Mouse (Mus musculus): ENCODE results near the gene Nit2. TPM values are rescaled to one million over a fixed set of nuclear protein-coding genes. Genes with fewer than 3 reads are reported as not detected.

Nit2 gene
- total RNA-seq, 1 experiment: 62.0 TPM

DNA sequence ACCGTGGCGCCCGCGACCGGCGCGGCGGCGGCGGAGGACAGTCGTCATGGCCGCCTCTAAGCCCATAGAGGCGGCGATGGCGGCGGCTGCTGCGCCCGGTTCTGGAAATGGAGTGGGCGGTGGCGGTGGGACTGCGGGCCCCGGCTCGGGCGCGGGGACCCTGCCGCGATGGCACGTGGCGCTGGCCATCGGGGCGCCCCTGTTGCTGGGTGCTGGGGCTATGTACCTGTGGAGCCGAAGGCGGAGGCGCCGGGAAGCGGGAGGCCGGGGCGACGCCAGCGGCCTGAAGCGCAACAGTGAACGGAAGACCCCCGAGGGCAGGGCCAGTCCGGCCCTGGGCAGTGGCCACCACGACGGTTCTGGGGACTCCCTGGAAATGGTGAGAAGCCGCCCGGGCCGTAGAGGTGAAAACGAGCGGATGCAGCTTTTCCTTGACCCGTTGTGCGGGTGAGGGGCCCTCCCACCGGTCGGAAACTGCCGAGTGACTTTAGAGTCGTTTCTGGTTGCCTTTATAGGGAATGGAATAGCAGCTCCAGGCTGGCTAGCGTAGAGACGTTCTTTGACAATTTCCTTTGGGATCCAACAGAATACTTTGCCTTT, 45.2 kb downstream of the Nit2 start:
- H3K36me3 ChIP-seq (ENCODE audit: control insufficient read depth, insufficient read depth, low read length, poor library complexity, severe bottlenecking): peaks cover 3% of the 10 kb centered on the region; the same call in 1 of the 2 replicates
- peaks cover 0 to 3% of the 10 kb centered on the region in 2 experiments; a peak in 1 of 4 replicates for H3K4me1 ChIP-seq (ENCODE audit: control insufficient read depth in 2 of 2, insufficient read depth in 2 of 2, low read length in 2 of 2, poor library complexity in 1 of 2)
- DNase-seq (ENCODE audit: low read depth, low spot score): no peak
- peak overlapping the region; percentile 77 for H3K27ac ChIP-seq (ENCODE audit: insufficient read depth, low read depth, low read length, poor library complexity, severe bottlenecking)
- peak overlapping the region; percentile 96 for H3K9ac ChIP-seq (ENCODE audit: insufficient read depth, low read depth, low read length, poor library complexity, severe bottlenecking)
- no peaks in the 10 kb centered on the region for H3K9me3 ChIP-seq (ENCODE audit: control insufficient read depth, insufficient read depth, low read depth, low read length)
- in situ Hi-C loops (cut with MboI; ENCODE audit: low sequenced_read_pairs in 2 of 2, unreplicated experiment in 2 of 2): no loop called here
- peak overlapping the region; percentile 92 to 95 for H3K4me3 ChIP-seq (ENCODE audit: insufficient read depth in 1 of 2, low read depth in 1 of 2, low read length in 2 of 2, poor library complexity in 1 of 2, severe bottlenecking in 1 of 2)
- no peak for TF ChIP-seq CHD2 (IDR thresholded peaks at IDR 0.05; ENCODE audit: low read depth, low read length)
- no peak for TF ChIP-seq MAFK (IDR thresholded peaks at IDR 0.05; ENCODE audit: insufficient read depth, low read depth, low read length)
- TF ChIP-seq HCFC1 (IDR thresholded peaks at IDR 0.05; ENCODE audit: borderline replicate concordance, insufficient read depth, low read length): no peak
- no peak for TF ChIP-seq ZC3H11A (IDR thresholded peaks at IDR 0.05; ENCODE audit: borderline replicate concordance, low read depth, low read length)
- TF ChIP-seq ZNF384 (IDR thresholded peaks at IDR 0.05; ENCODE audit: low read depth, low read length): no peak

DNA sequence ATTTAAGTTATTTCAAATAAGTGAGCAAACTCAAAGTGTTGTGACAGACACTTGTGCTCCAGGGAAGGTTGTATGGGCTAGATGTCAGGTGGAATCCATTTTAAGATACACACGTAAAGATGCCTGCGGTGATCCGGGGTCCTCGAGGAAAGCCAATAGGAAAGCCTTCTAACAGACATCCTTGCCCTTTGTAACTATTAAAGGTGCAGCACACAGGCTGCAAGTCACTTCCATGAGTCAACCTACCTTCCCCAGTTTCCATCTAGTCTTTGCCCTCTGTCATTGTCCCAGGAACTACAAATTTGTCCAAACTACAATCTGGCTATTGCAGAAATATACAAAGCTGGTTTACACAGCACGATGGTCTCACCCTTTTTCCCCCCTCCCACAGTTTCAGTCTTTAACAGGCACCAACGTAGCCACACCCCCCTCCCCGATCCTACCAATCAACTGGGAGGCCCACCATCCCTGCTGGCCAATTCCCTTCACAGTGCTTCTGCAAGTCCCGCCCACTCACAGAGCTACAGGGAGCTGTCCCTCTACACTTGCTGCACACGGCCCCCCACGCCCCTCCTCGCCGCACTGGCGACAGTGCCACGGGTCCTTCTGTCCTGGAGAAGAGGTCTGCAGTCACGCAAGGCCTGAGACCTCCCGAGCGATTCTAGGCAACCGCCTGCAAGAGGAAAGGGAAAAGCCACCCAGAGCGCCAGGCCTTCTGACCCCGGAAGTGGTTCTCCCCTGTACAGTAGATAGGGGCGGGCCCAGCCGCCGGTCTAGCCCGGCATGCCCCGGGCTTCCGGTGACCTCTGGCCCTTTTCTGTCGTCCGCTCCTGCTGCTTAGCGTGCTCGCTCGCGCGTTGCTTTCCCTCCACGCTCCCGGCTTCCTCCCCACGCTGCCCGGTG, 46.0 kb downstream of the Nit2 start, which contains the start of gene Tomm70a:
TSS of gene Tomm70a (plus strand) at position 791 of the 903 bp plus-strand sequence.
- TF ChIP-seq ZNF384 (IDR thresholded peaks at IDR 0.05; ENCODE audit: low read depth, low read length) (no peak), CHD2 (IDR thresholded peaks at IDR 0.05; ENCODE audit: low read depth, low read length) (peak; percentile 21; the same call in 1 of the 2 replicates), HCFC1 (IDR thresholded peaks at IDR 0.05; ENCODE audit: borderline replicate concordance, insufficient read depth, low read length) (peak; percentile 74; the same call in 1 of the 2 replicates)
- Histone ChIP-seq H3K9ac (ENCODE audit: insufficient read depth, low read depth, low read length, poor library complexity, severe bottlenecking) (peak within 1 kb of the TSS; percentile 96), H3K36me3 (ENCODE audit: control insufficient read depth, insufficient read depth, low read length, poor library complexity, severe bottlenecking) (peaks cover 2% of the 10 kb centered on the region; the same call in 1 of the 2 replicates), H3K27ac (ENCODE audit: insufficient read depth, low read depth, low read length, poor library complexity, severe bottlenecking) (peak within 1 kb of the TSS; percentile 77), H3K4me1 (ENCODE audit: control insufficient read depth in 2 of 2, insufficient read depth in 2 of 2, low read length in 2 of 2, poor library complexity in 1 of 2) (peaks cover 0 to 3% of the 10 kb centered on the region in 2 experiments; a peak in 1 of 4 replicates), H3K4me3 (ENCODE audit: insufficient read depth in 1 of 2, low read depth in 1 of 2, low read length in 2 of 2, poor library complexity in 1 of 2, severe bottlenecking in 1 of 2) (peak within 1 kb of the TSS; percentile 92 to 95), H3K9me3 (ENCODE audit: control insufficient read depth, insufficient read depth, low read depth, low read length) (no peaks in the 10 kb centered on the region)
- DNase-seq (ENCODE audit: low read depth, low spot score): peak; percentile 97
- in situ Hi-C loops (cut with MboI; ENCODE audit: low sequenced_read_pairs in 2 of 2, unreplicated experiment in 2 of 2): no loop called here

DNA sequence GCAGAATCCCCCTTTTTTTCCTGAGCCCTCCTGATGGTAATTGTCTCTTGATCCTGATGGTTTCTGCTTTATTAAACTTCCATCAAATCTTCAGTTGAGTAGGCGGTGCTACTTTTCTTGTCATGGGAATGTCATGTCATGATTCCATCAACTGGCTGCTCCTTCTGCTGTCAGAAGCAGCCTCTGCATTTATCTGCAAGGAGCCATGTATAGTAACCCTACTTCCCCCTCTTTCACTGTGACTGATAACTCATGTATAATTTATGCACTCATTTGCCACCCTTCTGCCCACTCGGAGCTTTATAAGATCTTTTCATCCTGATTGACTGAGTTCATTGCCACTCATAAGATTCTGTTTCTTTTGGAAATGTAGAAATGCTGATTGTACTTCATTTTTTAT, 49.6 kb downstream of the Nit2 start:
- Histone ChIP-seq H3K9ac (ENCODE audit: insufficient read depth, low read depth, low read length, poor library complexity, severe bottlenecking) (no peak overlapping the region), H3K9me3 (ENCODE audit: control insufficient read depth, insufficient read depth, low read depth, low read length) (no peaks in the 10 kb centered on the region), H3K27ac (ENCODE audit: insufficient read depth, low read depth, low read length, poor library complexity, severe bottlenecking) (no peak overlapping the region), H3K4me3 (ENCODE audit: insufficient read depth in 1 of 2, low read depth in 1 of 2, low read length in 2 of 2, poor library complexity in 1 of 2, severe bottlenecking in 1 of 2) (no peak overlapping the region), H3K4me1 (ENCODE audit: control insufficient read depth in 2 of 2, insufficient read depth in 2 of 2, low read length in 2 of 2, poor library complexity in 1 of 2) (no peaks in the 10 kb centered on the region), H3K36me3 (ENCODE audit: control insufficient read depth, insufficient read depth, low read length, poor library complexity, severe bottlenecking) (no peaks in the 10 kb centered on the region)
- in situ Hi-C loops (cut with MboI; ENCODE audit: low sequenced_read_pairs in 2 of 2, unreplicated experiment in 2 of 2): no loop called here
- no peak for DNase-seq (ENCODE audit: low read depth, low spot score)
- TF ChIP-seq ZC3H11A (IDR thresholded peaks at IDR 0.05; ENCODE audit: borderline replicate concordance, low read depth, low read length): no peak
- TF ChIP-seq MAFK (IDR thresholded peaks at IDR 0.05; ENCODE audit: insufficient read depth, low read depth, low read length): no peak
- no peak for TF ChIP-seq CHD2 (IDR thresholded peaks at IDR 0.05; ENCODE audit: low read depth, low read length)
- TF ChIP-seq ZNF384 (IDR thresholded peaks at IDR 0.05; ENCODE audit: low read depth, low read length): no peak
- TF ChIP-seq HCFC1 (IDR thresholded peaks at IDR 0.05; ENCODE audit: borderline replicate concordance, insufficient read depth, low read length): no peak

DNA sequence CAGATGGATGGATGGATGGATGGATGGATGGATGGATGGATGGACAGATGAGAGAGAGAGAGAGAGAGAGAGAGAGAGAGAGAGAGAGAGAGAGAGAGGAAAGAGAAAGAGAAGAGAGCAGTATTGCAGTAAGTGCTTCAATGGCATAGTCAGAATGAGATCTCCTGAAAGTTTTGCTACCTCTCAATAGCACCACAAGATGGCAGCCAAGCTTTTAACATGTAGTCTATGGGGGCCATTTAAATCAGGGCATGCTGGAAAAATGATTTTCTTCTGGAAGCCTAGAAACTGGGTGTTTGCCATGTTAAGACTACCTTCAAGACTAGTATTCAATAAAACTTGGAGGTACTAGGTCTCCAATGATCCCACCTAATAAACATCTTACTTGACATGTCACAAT, 51.1 kb downstream of the Nit2 start:
- in situ Hi-C loops (cut with MboI; ENCODE audit: low sequenced_read_pairs in 2 of 2, unreplicated experiment in 2 of 2): no loop called here
- Histone ChIP-seq H3K9me3 (ENCODE audit: control insufficient read depth, insufficient read depth, low read depth, low read length) (no peaks in the 10 kb centered on the region), H3K9ac (ENCODE audit: insufficient read depth, low read depth, low read length, poor library complexity, severe bottlenecking) (no peak overlapping the region), H3K4me1 (ENCODE audit: control insufficient read depth in 2 of 2, insufficient read depth in 2 of 2, low read length in 2 of 2, poor library complexity in 1 of 2) (no peaks in the 10 kb centered on the region), H3K36me3 (ENCODE audit: control insufficient read depth, insufficient read depth, low read length, poor library complexity, severe bottlenecking) (no peaks in the 10 kb centered on the region), H3K27ac (ENCODE audit: insufficient read depth, low read depth, low read length, poor library complexity, severe bottlenecking) (no peak overlapping the region), H3K4me3 (ENCODE audit: insufficient read depth in 1 of 2, low read depth in 1 of 2, low read length in 2 of 2, poor library complexity in 1 of 2, severe bottlenecking in 1 of 2) (no peak overlapping the region)
- no peak for DNase-seq (ENCODE audit: low read depth, low spot score)
- TF ChIP-seq ZC3H11A (IDR thresholded peaks at IDR 0.05; ENCODE audit: borderline replicate concordance, low read depth, low read length): peak; percentile 73; the same call in 1 of the 2 replicates
- TF ChIP-seq CHD2 (IDR thresholded peaks at IDR 0.05; ENCODE audit: low read depth, low read length): no peak

Other genes with a start within 250 kb of the Nit2 start
- not detected in 2 replicates for gene Lnp1, start 239.3 kb downstream of the Nit2 start, total RNA-seq (2012; rRNA removed)
- gene Tmem45a2, start 96.0 kb downstream of the Nit2 start, total RNA-seq (2012; rRNA removed): 0.09 and 0.37 TPM in 2 replicates
- gene Tomm70a, start 45.6 kb downstream of the Nit2 start, total RNA-seq (2012; rRNA removed): 86.5 and 106 TPM in 2 replicates
- 31.1 and 38.4 TPM in 2 replicates for gene Tbc1d23, start 64.2 kb upstream of the Nit2 start, total RNA-seq (2012; rRNA removed)
- 0.04 and 0.11 TPM in 2 replicates for gene Tmem30c, start 125.5 kb upstream of the Nit2 start, total RNA-seq (2012; rRNA removed)
- 1.9 and 7.4 TPM in 2 replicates for gene Filip1l, start 185.8 kb upstream of the Nit2 start, total RNA-seq (2012; rRNA removed)

All from ES-E14 (cell line).